Mouse (Mus musculus) embryo, embryonic 9.5 days (tissue): ENCODE measurements at regions not wholly inside any gene's neighbourhood (a gene's known extent, or its start where the extent isn't known, plus 50 kb on each side); places are given as distances from the start of the nearest gene placed in this dataset.

ENCODE experiments used
- DNase-seq: peaks from one replicate; pipeline ENCODE4 v3.0.0-alpha.2; 2017; ENCODE audit errors: extremely low spot score

- no peak for DNase-seq
Measured at GRCm38 (mm10) chr5:47334299-47334698, 648.6 kb upstream of the Slit2 start.

GRCm38 (mm10) chr5:47336511-47336910 lies 646.4 kb upstream of the Slit2 start:
- no peak for DNase-seq

- no peak for DNase-seq
Measured at GRCm38 (mm10) chr5:47339807-47340206, 643.1 kb upstream of the Slit2 start.

DNA sequence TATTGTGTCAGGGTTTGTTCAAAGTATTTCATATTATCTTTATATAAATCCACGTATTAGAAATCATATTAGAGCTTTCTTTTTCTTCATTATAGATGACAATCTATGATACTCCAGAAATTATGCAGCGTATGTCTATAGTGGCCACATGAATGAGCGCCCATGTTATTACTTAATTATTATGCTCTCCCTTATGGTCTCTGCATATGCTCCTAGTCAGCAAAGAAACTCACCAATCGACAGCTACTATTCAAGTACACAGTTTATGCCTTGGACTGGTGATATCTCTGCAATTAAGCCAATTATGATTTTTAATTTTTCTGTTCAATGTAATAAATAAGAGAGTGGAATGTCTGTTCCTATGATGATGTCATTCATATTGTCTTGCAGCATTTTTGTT lies 612.8 kb upstream of the Slit2 start:
- no peak for DNase-seq

DNA sequence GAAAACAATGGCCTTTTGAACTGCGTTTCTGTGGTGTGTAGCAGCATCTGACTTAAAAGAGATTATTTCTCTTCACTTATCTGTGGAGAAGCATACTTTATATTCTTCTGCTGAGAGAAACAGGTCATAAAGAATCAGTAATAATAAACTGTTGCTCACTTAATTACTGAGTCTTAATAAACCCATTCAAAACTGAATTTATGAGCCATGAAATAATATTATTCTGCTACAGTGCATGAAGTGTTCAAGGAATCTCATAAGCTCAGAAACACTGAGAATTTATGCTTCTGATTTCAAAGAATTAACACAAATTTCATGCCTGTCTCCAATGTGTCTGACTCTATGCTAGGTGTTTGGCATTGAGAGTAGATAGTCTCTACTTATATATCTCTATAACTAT lies 597.0 kb upstream of the Slit2 start:
- no peak for DNase-seq

DNA sequence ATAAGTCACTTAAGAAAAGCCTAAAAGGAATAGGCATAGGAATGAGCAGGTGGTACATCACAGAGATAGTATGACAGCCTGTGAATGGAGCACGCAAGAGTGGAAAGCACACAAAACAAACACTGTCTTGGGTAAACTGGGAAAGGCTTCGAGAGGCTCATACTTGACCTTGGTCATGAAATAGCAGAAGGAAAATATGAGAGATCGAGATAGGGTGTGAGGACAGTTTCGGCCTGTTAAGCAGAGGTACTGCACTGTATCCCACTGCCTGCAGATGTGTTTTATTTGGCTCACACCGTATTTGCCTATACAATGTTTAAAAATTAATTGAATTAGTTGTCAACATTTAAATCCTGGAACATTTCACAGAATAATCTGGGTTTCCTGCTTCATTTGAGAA lies 596.2 kb upstream of the Slit2 start:
- DNase-seq, result no peak

GRCm38 (mm10) chr5:47390735-47391134 lies 592.2 kb upstream of the Slit2 start:
- no peak for DNase-seq

DNA sequence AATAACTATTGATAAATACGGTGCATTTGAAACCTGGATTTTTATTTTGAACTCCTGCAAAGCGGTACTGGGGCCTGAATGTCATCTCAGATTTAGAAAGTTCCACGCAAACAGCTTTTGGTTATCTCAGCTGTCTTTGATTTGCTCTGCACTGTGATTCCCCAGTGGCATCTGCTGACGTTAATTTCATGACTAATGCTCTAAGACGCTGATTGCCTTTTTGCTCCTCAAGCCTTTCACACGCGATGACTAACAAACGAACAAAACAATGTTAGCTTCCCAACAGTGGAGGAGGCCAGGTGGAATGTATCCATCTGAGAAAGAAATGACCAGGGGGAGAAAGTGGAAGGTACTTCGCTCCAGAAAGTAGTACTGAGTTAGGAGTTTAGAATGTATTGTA lies 586.1 kb upstream of the Slit2 start:
- DNase-seq, result no peak

DNA sequence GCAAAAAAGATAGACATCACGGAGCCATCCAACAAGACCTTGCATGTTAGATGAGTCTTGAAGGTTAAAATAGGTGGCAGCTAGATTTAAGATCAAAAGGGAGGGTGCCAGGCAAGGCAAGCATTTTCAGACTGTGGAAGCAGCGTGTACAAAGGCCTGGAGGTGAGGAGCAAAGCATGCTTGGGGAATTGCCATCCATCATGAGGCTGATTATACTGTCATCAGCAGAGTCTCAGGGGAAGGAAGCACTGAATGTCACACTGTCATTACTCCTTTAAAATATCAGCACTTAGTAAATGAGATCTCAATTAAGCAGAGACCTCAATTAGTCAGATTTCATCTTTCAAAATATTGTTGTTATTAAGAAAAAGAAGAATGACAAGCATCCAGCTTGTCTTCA lies 561.0 kb upstream of the Slit2 start:
- DNase-seq, result no peak

GRCm38 (mm10) chr5:47426040-47426439 lies 556.9 kb upstream of the Slit2 start:
- DNase-seq, result no peak

DNA sequence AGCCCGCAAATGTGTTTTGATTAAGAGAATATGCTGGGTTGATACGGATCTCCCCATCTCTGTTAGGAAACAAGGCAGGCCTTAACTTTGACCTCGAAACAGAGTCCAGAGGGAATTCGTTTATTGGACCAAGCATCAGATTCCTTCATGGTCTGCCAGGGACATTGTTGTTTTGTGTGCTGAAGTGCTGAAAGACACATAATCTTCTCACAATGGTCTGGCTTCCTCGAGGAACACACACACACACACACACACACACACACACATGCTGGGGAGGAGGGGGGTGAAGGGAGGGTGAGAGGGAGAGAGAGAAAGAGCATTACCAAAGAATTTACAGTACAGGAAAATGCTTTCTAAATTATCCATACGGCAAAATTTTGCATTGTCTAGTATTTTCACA lies 556.5 kb upstream of the Slit2 start:
- DNase-seq, result no peak

DNA sequence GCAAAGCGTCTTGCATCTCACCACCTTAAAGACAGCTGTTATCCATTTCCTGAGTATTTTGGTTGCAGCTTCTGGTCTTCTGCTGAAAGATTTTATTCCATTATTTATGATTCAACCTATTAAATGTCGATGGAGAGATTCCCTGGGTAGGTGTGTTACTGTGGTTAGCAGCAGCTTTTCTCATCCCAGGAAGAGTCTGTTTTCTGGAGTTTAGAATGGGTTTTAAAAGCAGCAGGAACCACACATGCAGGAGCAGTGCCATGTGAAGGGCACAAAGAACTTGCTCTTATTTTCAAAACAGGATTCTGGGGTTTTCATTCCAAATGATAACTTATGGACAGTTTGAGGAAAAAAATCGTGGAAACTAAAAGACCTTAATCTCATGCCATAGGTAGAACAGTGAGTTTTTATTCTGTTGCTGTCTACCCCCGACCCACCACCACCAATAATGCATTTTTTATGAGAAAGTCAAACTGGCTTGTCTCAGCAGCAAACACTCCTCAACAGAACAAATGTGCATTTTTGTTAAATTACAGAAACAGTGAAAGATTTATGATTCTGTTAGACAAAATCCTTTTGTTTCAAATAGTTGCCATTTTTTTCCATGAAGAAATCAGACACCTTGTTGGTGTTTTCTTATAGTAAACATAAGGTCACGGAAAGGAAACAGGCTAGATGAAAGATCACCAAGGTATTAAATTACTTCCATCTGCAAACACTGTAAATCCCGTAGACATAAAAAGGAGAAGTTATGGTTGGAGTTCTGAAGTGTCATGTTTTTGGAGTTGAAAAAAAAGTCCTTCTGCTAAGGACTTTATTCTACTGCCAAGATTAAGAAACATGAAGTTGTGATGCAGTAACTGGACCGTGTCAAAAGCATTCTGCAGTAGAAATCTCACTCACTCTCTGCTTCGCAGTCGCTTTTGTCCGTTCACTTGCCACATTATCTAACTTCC lies 553.4 kb upstream of the Slit2 start:
- DNase-seq, result no peak

DNA sequence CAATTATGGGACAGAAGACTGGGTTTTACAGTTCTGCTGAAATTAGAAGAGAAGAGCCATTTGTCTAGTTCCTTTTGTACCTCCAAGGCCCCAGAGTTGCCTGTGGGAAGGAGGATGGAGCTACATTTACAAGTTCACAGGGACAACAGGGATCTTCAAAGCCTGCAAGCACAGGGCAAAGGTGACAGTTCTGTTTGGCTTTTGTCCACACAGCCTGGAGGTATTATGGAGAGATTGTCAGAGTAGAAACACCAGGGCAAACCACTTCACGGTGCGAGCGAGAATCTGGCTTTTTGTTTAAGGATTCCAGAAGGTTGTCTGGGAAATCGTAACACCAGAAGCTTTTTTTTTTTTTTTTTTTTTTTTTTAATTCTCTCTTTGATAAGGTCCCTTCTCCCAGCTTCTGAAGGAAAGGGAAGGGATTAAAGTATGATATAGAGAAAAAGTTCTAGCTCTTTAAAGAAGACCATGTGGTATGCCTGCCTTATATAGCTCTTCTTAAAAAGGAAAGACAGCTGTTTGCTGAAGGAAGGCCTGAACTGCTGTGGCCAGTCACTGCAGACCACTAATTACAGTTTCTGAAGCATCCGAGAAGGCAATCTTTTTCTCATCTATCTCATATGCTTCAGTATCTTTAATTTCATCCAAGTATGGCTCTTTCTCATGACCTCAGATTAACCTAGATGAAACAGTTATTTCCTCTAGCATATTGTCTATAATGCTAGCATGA lies 551.2 kb upstream of the Slit2 start:
- DNase-seq, result peak; percentile 47

DNA sequence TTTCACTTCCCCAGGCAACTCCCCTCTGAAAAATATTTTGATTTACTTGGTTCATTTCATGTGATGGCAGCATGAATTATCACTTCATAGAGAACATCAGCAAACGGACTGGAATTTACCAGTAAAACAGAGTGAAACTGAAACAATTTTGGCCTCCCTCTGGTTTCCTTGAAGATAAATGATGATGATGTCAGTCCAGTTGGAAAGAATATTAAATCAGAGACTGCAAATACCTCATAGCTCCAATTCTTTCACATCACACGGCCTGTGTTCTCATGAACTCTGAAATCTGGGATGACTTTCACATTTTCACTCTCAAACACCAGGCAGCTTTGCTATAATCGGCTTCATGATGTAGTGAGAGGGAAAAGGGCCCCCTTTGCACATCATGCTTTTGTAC lies 546.5 kb upstream of the Slit2 start:
- no peak for DNase-seq

DNA sequence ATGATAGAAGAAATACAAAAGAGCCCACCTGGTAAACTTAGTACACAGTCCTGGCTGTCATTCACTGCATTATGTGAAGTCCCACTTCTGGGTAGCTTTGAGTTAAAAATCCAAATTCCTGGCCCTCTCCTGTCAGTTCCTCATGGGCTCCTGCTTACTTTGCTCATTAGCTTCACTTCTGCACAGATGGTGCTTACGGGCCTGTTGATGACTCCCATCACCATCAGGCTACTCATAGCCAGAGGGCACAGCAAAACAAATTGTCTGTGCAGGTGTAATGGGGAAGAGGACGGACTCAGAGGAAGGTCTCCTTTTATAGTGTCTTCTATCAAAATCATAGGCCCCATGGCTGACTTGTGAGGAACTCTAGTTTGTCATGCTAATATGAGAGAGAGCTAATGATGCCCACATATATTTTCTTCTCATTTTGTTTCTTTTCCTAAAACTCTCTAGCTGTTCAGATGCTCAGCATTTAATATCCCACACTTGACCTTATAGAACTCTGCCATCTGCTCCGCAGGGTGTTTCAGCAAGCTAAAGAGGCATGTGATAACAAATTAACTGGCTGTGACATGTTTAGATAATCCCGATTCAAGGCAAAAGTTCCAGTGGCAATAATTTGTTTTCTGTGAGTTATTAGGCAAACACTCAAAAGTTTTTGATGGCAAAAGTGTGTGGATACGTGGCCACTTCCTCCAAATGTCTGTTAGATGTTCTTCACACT lies 536.5 kb upstream of the Slit2 start:
- no peak for DNase-seq

- DNase-seq, result no peak
Measured at GRCm38 (mm10) chr5:47464848-47465247, 518.1 kb upstream of the Slit2 start.

DNA sequence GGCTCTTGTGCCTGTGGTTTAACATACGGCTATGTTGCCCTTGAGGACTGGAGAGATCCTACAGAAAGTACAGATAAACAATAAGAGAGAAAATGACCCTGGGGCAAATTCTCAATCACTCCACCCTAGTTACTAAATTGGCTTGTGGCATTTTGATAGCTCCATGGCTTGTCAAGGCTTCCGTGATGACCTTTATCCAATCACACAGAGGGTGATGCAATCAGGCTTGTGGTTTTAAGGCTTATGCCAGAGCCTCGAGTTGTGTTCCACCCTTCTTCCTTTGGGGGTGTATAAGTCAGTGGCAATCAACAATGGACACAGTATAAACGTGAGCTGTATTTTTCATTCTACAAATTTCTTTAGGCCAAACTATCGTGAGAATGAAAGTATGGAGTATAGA lies 513.5 kb upstream of the Slit2 start:
- no peak for DNase-seq

- no peak for DNase-seq
Measured at GRCm38 (mm10) chr5:47472027-47472825, 510.7 kb upstream of the Slit2 start.

- no peak for DNase-seq
Measured at GRCm38 (mm10) chr5:47479908-47480307, 503.0 kb upstream of the Slit2 start.

DNA sequence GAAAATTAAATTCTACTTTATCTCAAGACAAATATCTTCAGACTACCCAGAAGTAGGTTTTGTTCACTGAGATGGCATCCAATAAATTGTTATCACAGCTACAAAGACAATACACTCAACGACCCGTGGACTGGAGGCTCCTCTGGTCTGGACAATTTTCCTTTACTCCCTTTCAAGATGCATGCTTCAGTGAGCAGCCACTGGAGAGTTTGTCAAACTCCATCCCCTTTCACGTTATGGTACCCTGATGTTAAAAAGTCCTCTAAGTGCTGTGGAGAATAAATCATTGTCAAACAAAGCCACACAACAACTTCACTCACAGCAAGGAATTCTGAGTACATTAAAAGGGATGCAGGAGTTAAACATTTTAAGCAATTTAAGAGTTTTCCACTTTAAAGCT lies 486.7 kb upstream of the Slit2 start:
- no peak for DNase-seq

- no peak for DNase-seq
Measured at GRCm38 (mm10) chr5:47502764-47503416, 480.0 kb upstream of the Slit2 start.
